Mouse (Mus musculus): ENCODE results near the gene Ikbke. TPM values are rescaled to one million over a fixed set of nuclear protein-coding genes. Genes with fewer than 3 reads are reported as not detected.
"Not testable (repeated sequence)": the region's sequence is repeated elsewhere in the genome, so short reads cannot be mapped to it uniquely, and the experiment has no call there.

The Ikbke gene
- polyA plus RNA-seq (2015; fragmentation: Nextera tagmentation; extraction: Ambion mirVana) = 6.6 and 9.7 TPM in 2 replicates

- Histone ChIP-seq H3K4me3 (replicated peaks) (peak within 1 kb of the TSS; percentile 33), H3K27me3 (no peaks in the 10 kb centered on the region), H3K9ac (no peak within 1 kb of the TSS), H3K4me2 (peak within 1 kb of the TSS; percentile 49), H3K27ac (replicated peaks) (0 out of 2 replicates have a peak within 1 kb of the TSS, but pooled peaks have one; percentile 9), H3K4me1 (replicated peaks) (peaks cover 33% of the 10 kb centered on the region), H3K36me3 (replicated peaks) (no peaks in the 10 kb centered on the region), H3K9me3 (replicated peaks) (no peaks in the 10 kb centered on the region)
- ATAC-seq (ENCODE audit: insufficient read depth) = no peak
- WGBS (ENCODE audit: insufficient replicate concordance) = 23% methylated on average over 4 of the region's 4 CpGs
Measured at GRCm38 (mm10) chr1:131279456-131279776, at the start of gene Ikbke. Ikbke (minus strand) TSS chr1:131279606.

GRCm38 (mm10) chr1:131329093-131329492, 49.7 kb upstream of the Ikbke start:
- not testable (repeated sequence) for H3K27me3 ChIP-seq; H3K4me1 ChIP-seq (replicated peaks); ATAC-seq (ENCODE audit: insufficient read depth); H3K9me3 ChIP-seq (replicated peaks); H3K4me3 ChIP-seq (replicated peaks); H3K27ac ChIP-seq (replicated peaks); H3K4me2 ChIP-seq; H3K9ac ChIP-seq
- 68% methylated on average over 1 of the region's 1 CpGs for WGBS (ENCODE audit: insufficient replicate concordance)
- peaks cover 11% of the 10 kb centered on the region; the same call in 1 of the 2 replicates for H3K36me3 ChIP-seq (replicated peaks)

- Histone ChIP-seq H3K4me3 (replicated peaks) (no peak overlapping the region), H3K27ac (replicated peaks) (no peak overlapping the region), H3K27me3 (no peaks in the 10 kb centered on the region), H3K9me3 (replicated peaks) (no peaks in the 10 kb centered on the region), H3K4me1 (replicated peaks) (no peaks in the 10 kb centered on the region), H3K9ac (no peak overlapping the region), H3K36me3 (replicated peaks) (peaks cover 5% of the 10 kb centered on the region; the same call in 1 of the 2 replicates), H3K4me2 (no peak overlapping the region)
- ATAC-seq (ENCODE audit: insufficient read depth) = no peak
- 64% methylated on average over 1 of the region's 1 CpGs for WGBS (ENCODE audit: insufficient replicate concordance)
Measured at GRCm38 (mm10) chr1:131327167-131327566, 47.8 kb upstream of the Ikbke start.

DNA sequence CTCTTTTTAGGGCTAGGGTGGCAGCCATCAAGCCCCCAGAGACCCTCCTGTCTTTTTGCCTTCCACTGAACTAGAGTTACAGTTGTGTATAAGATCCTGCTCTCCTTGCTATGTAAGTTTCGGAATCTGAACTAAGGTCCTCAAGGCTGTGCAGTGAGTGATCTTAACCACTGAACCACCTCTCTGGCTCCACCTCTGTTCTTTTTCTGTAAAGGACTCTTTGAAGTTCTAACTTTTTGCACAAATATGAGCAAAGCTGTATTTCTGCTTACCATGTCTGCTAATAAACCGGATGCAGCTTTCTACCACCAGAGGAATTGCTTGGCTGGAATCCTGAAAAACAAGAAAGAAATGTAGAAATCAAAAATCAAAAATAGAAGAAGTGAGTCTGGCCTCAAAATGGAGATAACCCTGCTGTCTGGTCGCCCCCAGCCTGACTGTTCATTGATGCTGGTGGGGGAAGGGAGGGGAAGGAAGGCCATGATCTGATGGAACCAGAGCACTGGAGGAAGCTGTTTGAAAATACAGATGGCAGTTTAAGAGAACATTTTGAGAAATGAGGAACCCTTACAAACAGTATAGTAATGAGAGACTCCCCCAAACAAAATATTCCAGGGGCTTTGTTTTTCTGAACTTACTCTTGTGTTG, 45.5 kb upstream of the Ikbke start:
- Histone ChIP-seq H3K36me3 (replicated peaks) (peaks cover 9% of the 10 kb centered on the region; the same call in 1 of the 2 replicates), H3K4me2 (no peak overlapping the region), H3K4me1 (replicated peaks) (no peaks in the 10 kb centered on the region), H3K9ac (no peak overlapping the region), H3K9me3 (replicated peaks) (no peaks in the 10 kb centered on the region), H3K27me3 (no peaks in the 10 kb centered on the region), H3K4me3 (replicated peaks) (no peak overlapping the region), H3K27ac (replicated peaks) (no peak overlapping the region)
- ATAC-seq (ENCODE audit: insufficient read depth) = no peak
- 50% methylated on average over 3 of the region's 3 CpGs for WGBS (ENCODE audit: insufficient replicate concordance)

GRCm38 (mm10) chr1:131319598-131320330, 40.4 kb upstream of the Ikbke start:
- WGBS (ENCODE audit: insufficient replicate concordance) = 74% methylated on average over 3 of the region's 3 CpGs
- H3K27ac ChIP-seq (replicated peaks) = no peak overlapping the region
- no peaks in the 10 kb centered on the region for H3K27me3 ChIP-seq
- no peak overlapping the region for H3K4me3 ChIP-seq (replicated peaks)
- peaks cover 32% of the 10 kb centered on the region for H3K36me3 ChIP-seq (replicated peaks)
- H3K4me2 ChIP-seq = no peak overlapping the region
- no peaks in the 10 kb centered on the region for H3K9me3 ChIP-seq (replicated peaks)
- H3K4me1 ChIP-seq (replicated peaks) = no peaks in the 10 kb centered on the region; the same call in 1 of the 2 replicates
- no peak for ATAC-seq (ENCODE audit: insufficient read depth)
- H3K9ac ChIP-seq = no peak overlapping the region

DNA sequence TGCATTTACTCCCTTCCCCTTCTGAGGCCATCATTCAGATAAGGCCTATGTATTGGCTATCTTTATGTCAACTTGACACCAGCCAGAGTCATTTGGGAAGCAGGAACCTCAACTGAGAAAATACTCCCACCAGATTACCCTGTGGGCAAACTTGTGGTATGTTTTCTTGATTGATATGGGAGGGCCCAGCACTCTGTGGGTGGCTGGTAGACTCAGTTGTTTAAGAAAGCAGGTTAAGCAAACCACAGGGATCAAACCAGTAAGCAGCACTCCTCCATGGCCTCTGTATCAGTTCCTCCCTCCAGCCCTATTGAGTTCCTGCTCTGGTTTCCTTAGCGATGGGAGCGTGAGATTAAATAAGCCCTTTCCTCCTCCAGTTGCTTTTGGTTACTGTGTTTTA, 39.0 kb upstream of the Ikbke start:
- H3K9me3 ChIP-seq (replicated peaks) = no peaks in the 10 kb centered on the region

DNA sequence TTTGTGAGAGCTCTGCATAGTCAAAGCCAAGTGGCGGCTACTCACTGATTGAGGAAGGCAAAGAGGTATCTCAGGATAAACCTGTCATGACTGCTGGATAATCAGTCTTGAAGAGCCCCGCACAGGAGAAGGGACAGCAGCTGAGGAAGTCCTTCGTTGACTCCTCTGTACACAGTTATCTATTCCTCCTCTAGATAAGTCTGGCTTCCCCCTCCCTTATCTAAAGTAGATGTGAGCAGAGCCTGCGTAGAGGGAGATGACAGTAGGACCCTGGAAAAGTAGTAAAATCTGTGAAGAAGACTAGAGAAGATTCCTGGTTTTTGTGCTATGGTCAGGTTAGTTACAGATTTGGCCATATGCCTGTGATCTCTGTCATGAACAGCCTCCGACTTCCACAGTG, 38.2 kb upstream of the Ikbke start:
- H3K27ac ChIP-seq (replicated peaks) = no peak overlapping the region
- H3K27me3 ChIP-seq = no peaks in the 10 kb centered on the region
- ATAC-seq (ENCODE audit: insufficient read depth) = no peak
- 29% methylated on average over 5 of the region's 5 CpGs for WGBS (ENCODE audit: insufficient replicate concordance)
- no peak overlapping the region for H3K4me2 ChIP-seq
- no peaks in the 10 kb centered on the region for H3K9me3 ChIP-seq (replicated peaks)
- no peak overlapping the region for H3K4me3 ChIP-seq (replicated peaks)
- no peak overlapping the region for H3K9ac ChIP-seq
- peaks cover 28% of the 10 kb centered on the region for H3K36me3 ChIP-seq (replicated peaks)
- H3K4me1 ChIP-seq (replicated peaks) = no peaks in the 10 kb centered on the region; the same call in 1 of the 2 replicates

More for the DNA sequence above, 39.0 kb upstream of the Ikbke start:
- WGBS (ENCODE audit: insufficient replicate concordance) = 37% methylated on average over 2 of the region's 2 CpGs
- no peaks in the 10 kb centered on the region for H3K27me3 ChIP-seq
- H3K4me2 ChIP-seq = no peak overlapping the region
- no peak for ATAC-seq (ENCODE audit: insufficient read depth)
- H3K36me3 ChIP-seq (replicated peaks) = peaks cover 28% of the 10 kb centered on the region
- no peaks in the 10 kb centered on the region; the same call in 1 of the 2 replicates for H3K4me1 ChIP-seq (replicated peaks)
- no peak overlapping the region for H3K4me3 ChIP-seq (replicated peaks)
- H3K27ac ChIP-seq (replicated peaks) = no peak overlapping the region
- no peak overlapping the region for H3K9ac ChIP-seq

DNA sequence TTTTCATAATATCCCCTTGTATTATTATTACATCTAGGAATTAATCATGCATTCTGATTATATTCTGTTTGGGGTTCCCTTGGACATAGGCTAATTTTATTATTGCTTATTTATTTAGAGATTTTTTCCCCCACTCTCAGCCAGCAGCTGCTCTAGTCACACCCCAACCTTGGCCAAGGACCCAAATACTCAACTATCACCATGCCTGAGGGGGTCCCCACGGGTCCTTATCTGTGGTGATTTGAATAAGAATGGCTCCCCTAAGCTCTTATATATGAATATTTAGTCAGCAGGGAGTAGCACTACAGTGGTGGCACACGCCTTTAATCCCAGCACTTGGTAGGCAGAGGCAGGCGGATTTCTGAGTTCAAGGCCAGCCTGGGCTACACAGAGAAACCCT, 31.9 kb upstream of the Ikbke start:
- H3K27ac ChIP-seq (replicated peaks) = no peak overlapping the region
- H3K4me2 ChIP-seq = no peak overlapping the region
- no peaks in the 10 kb centered on the region for H3K4me1 ChIP-seq (replicated peaks)
- no peaks in the 10 kb centered on the region for H3K9me3 ChIP-seq (replicated peaks)
- H3K27me3 ChIP-seq = no peaks in the 10 kb centered on the region
- WGBS (ENCODE audit: insufficient replicate concordance) = 72% methylated on average over 3 of the region's 3 CpGs
- H3K36me3 ChIP-seq (replicated peaks) = peaks cover 23% of the 10 kb centered on the region; the same call in 1 of the 2 replicates
- ATAC-seq (ENCODE audit: insufficient read depth) = no peak
- H3K9ac ChIP-seq = no peak overlapping the region
- H3K4me3 ChIP-seq (replicated peaks) = no peak overlapping the region

DNA sequence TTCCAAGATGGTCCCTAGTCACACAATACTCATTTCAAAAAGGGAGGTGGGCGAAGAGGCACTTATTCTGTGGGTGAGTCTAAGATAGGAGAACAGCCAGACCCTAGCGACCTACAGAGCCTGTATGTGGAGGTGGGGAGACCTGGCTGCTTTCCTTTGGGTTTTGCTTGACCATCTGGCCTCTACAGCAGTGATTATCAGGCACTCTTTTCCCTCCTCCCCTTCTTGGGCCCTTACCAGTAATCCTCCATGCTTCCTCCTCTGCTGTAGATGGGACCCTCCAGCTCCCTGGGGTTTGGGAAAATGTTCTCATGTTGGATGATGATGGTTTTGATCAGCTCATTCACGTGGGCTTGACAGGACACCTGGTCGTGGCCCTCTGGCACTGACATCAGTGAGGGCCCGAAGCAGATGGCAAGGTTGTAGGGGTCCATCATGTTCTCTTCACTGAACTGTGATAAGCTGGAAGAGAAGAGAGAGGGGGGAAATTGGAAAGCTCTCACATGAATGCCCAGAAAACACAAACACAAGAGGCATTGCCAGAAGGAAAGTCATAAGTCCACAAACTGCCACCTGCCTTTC, 30.9 kb upstream of the Ikbke start:
- H3K9ac ChIP-seq = no peak overlapping the region
- 73% methylated on average over 5 of the region's 5 CpGs for WGBS (ENCODE audit: insufficient replicate concordance)
- ATAC-seq (ENCODE audit: insufficient read depth) = no peak
- H3K4me2 ChIP-seq = no peak overlapping the region
- no peaks in the 10 kb centered on the region for H3K27me3 ChIP-seq
- H3K36me3 ChIP-seq (replicated peaks) = peaks cover 18% of the 10 kb centered on the region; the same call in 1 of the 2 replicates
- H3K4me1 ChIP-seq (replicated peaks) = no peaks in the 10 kb centered on the region
- H3K9me3 ChIP-seq (replicated peaks) = no peaks in the 10 kb centered on the region
- no peak overlapping the region for H3K4me3 ChIP-seq (replicated peaks)
- no peak overlapping the region for H3K27ac ChIP-seq (replicated peaks)

- Histone ChIP-seq H3K4me2 (no peak overlapping the region), H3K4me1 (replicated peaks) (no peaks in the 10 kb centered on the region), H3K27ac (replicated peaks) (no peak overlapping the region), H3K9ac (no peak overlapping the region), H3K9me3 (replicated peaks) (no peaks in the 10 kb centered on the region), H3K36me3 (replicated peaks) (peaks cover 24% of the 10 kb centered on the region), H3K4me3 (replicated peaks) (no peak overlapping the region), H3K27me3 (no peaks in the 10 kb centered on the region)
- 81% methylated on average over 2 of the region's 2 CpGs for WGBS (ENCODE audit: insufficient replicate concordance)
- no peak for ATAC-seq (ENCODE audit: insufficient read depth)
Measured at GRCm38 (mm10) chr1:131300750-131301149, 21.3 kb upstream of the Ikbke start.

- H3K36me3 ChIP-seq (replicated peaks) = peaks cover 24% of the 10 kb centered on the region
- no peaks in the 10 kb centered on the region for H3K4me1 ChIP-seq (replicated peaks)
- no peak overlapping the region for H3K4me2 ChIP-seq
- no peak overlapping the region for H3K27ac ChIP-seq (replicated peaks)
- no peak overlapping the region for H3K4me3 ChIP-seq (replicated peaks)
- H3K9me3 ChIP-seq (replicated peaks) = no peaks in the 10 kb centered on the region
- H3K27me3 ChIP-seq = no peaks in the 10 kb centered on the region
- 78% methylated on average over 6 of the region's 6 CpGs for WGBS (ENCODE audit: insufficient replicate concordance)
- no peak for ATAC-seq (ENCODE audit: insufficient read depth)
- H3K9ac ChIP-seq = no peak overlapping the region
Measured at GRCm38 (mm10) chr1:131299788-131300187, 20.4 kb upstream of the Ikbke start.

Data from liver, embryonic 15.5 days (tissue).